Mouse (Mus musculus): ENCODE measurements around the gene Rps25.
A peak's percentile ranks its signal among the peaks of the same experiment; 100 is the strongest.
"Not testable (repeated sequence)": the region's sequence is repeated elsewhere in the genome, so short reads cannot be mapped to it uniquely, and the experiment has no call there.

Gene Rps25

GRCm38 (mm10) chr9:44401081-44401480 lies 5.9 kb upstream of the Rps25 start:
- DNase-seq (ENCODE audit: low read depth in 1 of 2, low spot score in 2 of 2), result no peak

GRCm38 (mm10) chr9:44405011-44405410 lies 1.9 kb upstream of the Rps25 start:
- no peak for DNase-seq (ENCODE audit: low read depth in 1 of 2, low spot score in 2 of 2)

GRCm38 (mm10) chr9:44407752-44408097 lies 786 bp downstream of the Rps25 start:
- no peak for DNase-seq (ENCODE audit: low read depth in 1 of 2, low spot score in 2 of 2)

GRCm38 (mm10) chr9:44408693-44409092 lies 1.8 kb downstream of the Rps25 start:
- DNase-seq (ENCODE audit: low read depth in 1 of 2, low spot score in 2 of 2), result not testable (repeated sequence)

GRCm38 (mm10) chr9:44410647-44411336 lies 3.9 kb downstream of the Rps25 start:
- no peak for DNase-seq (ENCODE audit: low read depth in 1 of 2, low spot score in 2 of 2)

GRCm38 (mm10) chr9:44411601-44412130 lies 4.7 kb downstream of the Rps25 start:
- DNase-seq (ENCODE audit: low read depth in 1 of 2, low spot score in 2 of 2), result no peak

GRCm38 (mm10) chr9:44412306-44412705 lies 5.4 kb downstream of the Rps25 start:
- DNase-seq (ENCODE audit: low read depth in 1 of 2, low spot score in 2 of 2), result no peak

GRCm38 (mm10) chr9:44412781-44413180 lies 5.8 kb downstream of the Rps25 start:
- DNase-seq (ENCODE audit: low read depth in 1 of 2, low spot score in 2 of 2), result no peak

GRCm38 (mm10) chr9:44417156-44417891 lies 10.4 kb downstream of the Rps25 start:
- DNase-seq (ENCODE audit: low read depth in 1 of 2, low spot score in 2 of 2), result no peak

- peak; percentile 83 to 92 for DNase-seq (ENCODE audit: low read depth in 1 of 2, low spot score in 2 of 2)
Observed at GRCm38 (mm10) chr9:44417892-44418363, 11.0 kb downstream of the Rps25 start.

- no peak for DNase-seq (ENCODE audit: low read depth in 1 of 2, low spot score in 2 of 2)
Observed at GRCm38 (mm10) chr9:44418519-44419385, 11.8 kb downstream of the Rps25 start, which contains the start of gene Ccdc84. Gene Ccdc84 (minus strand): TSS chr9:44418569.

GRCm38 (mm10) chr9:44419730-44420129 lies 12.8 kb downstream of the Rps25 start:
- DNase-seq (ENCODE audit: low read depth in 1 of 2, low spot score in 2 of 2), result not testable (repeated sequence)

GRCm38 (mm10) chr9:44420280-44420898 lies 13.4 kb downstream of the Rps25 start:
- no peak for DNase-seq (ENCODE audit: low read depth in 1 of 2, low spot score in 2 of 2)

GRCm38 (mm10) chr9:44423576-44423975 lies 16.6 kb downstream of the Rps25 start:
- no peak for DNase-seq (ENCODE audit: low read depth in 1 of 2, low spot score in 2 of 2)

GRCm38 (mm10) chr9:44432577-44433185 lies 25.7 kb downstream of the Rps25 start:
- DNase-seq (ENCODE audit: low read depth in 1 of 2, low spot score in 2 of 2), result no peak

GRCm38 (mm10) chr9:44435747-44436146 lies 28.8 kb downstream of the Rps25 start:
- DNase-seq (ENCODE audit: low read depth in 1 of 2, low spot score in 2 of 2), result peak; percentile 44 to 56

GRCm38 (mm10) chr9:44440961-44441360 lies 34.0 kb downstream of the Rps25 start, which contains the start of gene Foxr1:
Gene Foxr1 (minus strand): TSS chr9:44441136.
- no peak for DNase-seq (ENCODE audit: low read depth in 1 of 2, low spot score in 2 of 2)

GRCm38 (mm10) chr9:44444402-44445025 lies 37.6 kb downstream of the Rps25 start:
- not testable (repeated sequence) for DNase-seq (ENCODE audit: low read depth in 1 of 2, low spot score in 2 of 2)

GRCm38 (mm10) chr9:44450387-44450786 lies 43.4 kb downstream of the Rps25 start:
- DNase-seq (ENCODE audit: low read depth in 1 of 2, low spot score in 2 of 2), result no peak
